Mouse (Mus musculus) urinary bladder, adult 18-20 months (tissue): ENCODE data around the gene Dtx3.
A peak's percentile ranks its signal among the peaks of the same experiment; 100 is the strongest.
"Not testable (repeated sequence)": the region's sequence is repeated elsewhere in the genome, so short reads cannot be mapped to it uniquely, and the experiment has no call there.

Experiments used
- DNase-seq, 2 experiments: peaks; one replicate each; pipeline ENCODE4 v3.0.0; 2022; ENCODE audit warnings: low spot score in 2 of 2, mixed read lengths in 2 of 2

Dtx3 gene

GRCm38 (mm10) chr10:127205373-127205772, 9.8 kb upstream of the Dtx3 start:
- DNase-seq: no peak

GRCm38 (mm10) chr10:127204589-127204988, 9.1 kb upstream of the Dtx3 start:
- DNase-seq: no peak

- no peak for DNase-seq
These were observed 7.6 kb upstream of the Dtx3 start for GRCm38 (mm10) chr10:127203106-127203505.

DNA sequence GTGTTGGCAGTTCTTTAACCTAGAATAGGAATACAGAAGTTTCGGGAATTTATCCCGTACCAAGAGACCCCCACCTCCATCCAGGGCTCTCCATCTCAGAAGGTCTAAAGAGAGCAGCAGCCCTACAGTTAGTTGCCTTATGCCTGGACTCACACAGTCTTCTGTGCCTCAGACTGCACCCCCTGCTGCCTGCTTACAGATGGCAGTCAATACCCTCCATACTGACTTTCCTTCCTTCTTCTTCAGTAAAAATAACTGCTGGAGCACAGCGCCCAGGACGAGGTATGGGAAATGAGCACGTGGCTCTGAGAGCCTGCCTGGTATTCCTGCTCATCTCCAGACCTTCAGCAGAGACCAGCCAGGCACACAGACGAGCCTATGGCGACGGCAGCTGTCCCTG, 4.8 kb upstream of the Dtx3 start:
- no peak for DNase-seq

DNA sequence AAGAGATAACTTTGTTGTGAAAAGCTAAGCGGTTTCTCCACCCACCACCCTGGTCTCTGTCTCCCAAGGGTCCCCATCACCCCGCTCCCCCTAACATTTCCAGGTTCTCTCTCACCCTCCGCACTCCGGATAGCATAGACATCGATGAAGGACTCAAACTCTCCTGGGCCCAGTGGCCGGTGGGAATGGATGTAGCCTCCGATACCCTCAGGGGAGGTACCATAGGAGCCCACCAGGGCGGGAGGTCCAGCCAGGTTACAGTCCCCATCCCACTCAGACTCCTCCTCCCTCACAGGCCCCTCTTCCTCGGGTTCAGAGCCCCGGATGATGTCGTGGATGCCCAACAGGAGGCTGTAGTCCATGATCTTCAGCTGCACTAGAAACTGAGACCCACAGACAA, 3.9 kb upstream of the Dtx3 start:
- DNase-seq: no peak

GRCm38 (mm10) chr10:127199068-127199467, 3.5 kb upstream of the Dtx3 start:
- DNase-seq: no peak

DNA sequence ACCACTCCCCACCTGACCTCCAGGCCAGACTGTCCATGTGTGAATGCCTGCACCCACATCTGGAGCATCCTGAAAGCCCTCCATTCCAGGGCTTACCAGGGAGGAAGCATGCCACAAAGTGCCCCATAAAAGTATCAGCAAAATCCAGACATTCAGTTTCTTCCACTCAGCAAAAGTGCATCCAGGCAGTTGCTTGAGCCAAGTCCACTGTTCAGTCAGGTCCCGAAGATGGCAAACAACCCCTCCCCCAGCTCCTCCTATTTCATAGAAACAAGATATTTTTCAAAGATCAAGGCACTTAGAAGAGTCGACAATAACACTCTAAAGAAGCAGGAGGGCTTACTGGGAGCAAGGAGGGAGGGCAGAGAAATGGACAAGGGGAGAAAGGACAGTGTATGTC, 3.0 kb upstream of the Dtx3 start:
- no peak for DNase-seq

DNA sequence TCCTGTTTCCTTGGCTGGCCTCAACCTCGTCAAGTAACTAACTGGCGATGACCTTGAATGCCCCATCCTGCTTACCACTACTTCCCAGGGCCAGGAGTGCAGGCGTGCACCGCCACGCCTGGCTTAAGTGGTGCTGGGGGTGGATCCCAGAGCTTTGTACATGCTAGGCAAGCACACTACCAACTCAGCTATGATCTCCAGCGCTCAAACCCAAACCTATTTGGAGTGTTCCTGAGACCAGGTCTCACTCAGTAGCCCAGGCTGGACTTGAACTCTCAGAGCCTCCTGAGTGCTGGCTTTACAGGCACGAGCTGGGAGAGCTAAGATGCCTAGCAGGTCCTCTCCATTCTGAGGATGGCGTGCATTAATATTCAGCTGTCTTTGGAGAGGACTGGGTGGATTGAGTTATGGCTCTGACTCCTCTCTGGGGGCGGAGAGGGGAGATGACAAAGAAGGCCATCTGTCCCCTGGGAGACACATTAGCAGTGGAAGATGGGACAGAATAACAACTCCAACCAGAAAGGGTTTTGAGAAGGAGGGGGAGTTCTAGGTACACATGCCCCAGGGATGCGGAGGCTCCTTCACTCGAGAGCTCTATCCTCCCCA, 2.1 kb upstream of the Dtx3 start:
- DNase-seq: no peak

DNA sequence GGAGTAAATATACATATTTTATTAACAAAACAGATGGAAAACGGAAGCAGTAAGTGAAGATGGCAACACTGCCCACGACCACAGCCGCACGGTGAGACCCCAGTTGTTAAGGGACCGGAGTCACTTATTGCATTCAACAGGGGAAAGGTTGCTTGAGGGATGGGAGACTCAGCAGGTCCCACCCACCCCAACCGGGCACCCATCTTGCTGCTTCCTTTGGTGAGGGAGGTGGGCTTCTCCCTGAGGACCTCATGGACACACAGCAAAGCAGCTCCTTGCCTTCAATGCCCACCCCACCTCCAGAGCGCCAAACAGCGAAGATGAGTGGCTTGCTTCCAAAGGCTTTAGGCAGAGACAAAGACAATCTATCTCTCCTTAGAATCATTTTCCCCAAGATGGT, 1.6 kb upstream of the Dtx3 start:
- no peak for DNase-seq

DNA sequence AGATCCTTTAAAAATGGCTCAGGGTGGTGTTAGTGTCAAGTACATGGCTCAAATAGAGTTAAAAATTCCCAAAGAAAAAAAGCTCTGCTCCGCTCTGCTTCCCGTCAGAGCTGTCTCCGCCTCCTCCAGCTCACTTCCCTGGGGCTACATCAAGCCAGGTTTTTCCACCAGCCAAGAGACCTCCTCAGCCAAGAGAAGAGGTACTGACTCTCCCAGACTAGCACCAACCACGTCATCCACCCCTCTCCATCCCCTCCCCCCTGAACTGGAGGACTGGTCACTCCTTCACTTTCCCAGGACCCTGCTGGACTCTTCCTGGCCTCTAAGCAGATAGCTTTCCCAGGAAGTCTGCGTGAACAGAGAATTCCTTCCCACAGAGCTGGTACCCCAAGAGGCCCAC, 864 bp upstream of the Dtx3 start:
- peak in 1 of 2 experiments; percentile 63 for DNase-seq

GRCm38 (mm10) chr10:127194428-127195327, 850 bp downstream of the Dtx3 start:
- DNase-seq: peak; percentile 54 to 62

- no peak for DNase-seq
These were observed 2.5 kb downstream of the Dtx3 start for GRCm38 (mm10) chr10:127193011-127193410.

DNA sequence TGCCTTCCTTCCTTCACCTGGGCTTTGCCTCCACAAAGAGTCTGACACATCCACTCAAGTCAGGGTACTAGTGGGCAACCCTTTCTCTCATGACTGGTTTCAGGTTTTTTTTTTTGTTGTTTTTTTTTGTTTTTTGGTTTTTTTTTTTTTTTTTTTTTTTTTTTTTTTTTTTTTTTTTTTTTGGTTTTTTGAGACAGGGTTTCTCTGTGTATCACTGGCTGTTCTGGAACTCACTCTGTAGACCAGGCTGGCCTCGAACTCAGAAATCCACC, 3.5 kb downstream of the Dtx3 start:
- DNase-seq: not testable (repeated sequence)

- DNase-seq: no peak
These were observed 4.1 kb downstream of the Dtx3 start for GRCm38 (mm10) chr10:127191191-127192056.

- no peak for DNase-seq
These were observed 4.9 kb downstream of the Dtx3 start for GRCm38 (mm10) chr10:127190398-127191190.

- peak; percentile 23 to 50 for DNase-seq
These were observed 5.7 kb downstream of the Dtx3 start, which contains the start of gene Arhgef25 for GRCm38 (mm10) chr10:127189651-127190381. Gene Arhgef25, minus strand, starts transcription at chr10:127190083.

DNA sequence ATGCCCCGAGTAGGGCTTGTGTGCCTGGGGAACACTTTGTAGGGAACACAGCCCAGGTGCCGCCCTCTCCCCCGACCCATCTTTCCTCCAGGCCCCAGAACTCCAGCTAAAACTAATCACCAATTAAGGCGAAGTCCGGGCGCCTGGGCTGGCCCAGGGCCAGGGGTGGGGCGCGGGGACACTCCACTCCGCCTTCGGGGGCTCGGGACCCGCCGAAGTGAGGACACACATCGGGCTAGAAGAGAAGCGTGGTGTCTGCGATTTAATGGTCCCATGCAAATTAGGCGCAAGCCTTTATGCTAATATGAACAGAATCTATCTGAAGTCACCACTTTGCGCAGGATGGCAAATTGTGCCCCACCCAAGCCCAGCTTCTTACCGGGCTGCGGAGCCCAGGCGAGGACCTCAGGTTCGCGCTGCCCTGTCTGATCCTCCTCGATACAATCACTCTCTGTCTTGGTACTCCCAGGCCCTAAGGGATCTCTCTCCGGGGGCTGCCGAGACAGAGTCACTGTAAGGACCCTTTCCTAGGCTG, 6.3 kb downstream of the Dtx3 start:
- DNase-seq: peak; percentile 40 to 43

DNA sequence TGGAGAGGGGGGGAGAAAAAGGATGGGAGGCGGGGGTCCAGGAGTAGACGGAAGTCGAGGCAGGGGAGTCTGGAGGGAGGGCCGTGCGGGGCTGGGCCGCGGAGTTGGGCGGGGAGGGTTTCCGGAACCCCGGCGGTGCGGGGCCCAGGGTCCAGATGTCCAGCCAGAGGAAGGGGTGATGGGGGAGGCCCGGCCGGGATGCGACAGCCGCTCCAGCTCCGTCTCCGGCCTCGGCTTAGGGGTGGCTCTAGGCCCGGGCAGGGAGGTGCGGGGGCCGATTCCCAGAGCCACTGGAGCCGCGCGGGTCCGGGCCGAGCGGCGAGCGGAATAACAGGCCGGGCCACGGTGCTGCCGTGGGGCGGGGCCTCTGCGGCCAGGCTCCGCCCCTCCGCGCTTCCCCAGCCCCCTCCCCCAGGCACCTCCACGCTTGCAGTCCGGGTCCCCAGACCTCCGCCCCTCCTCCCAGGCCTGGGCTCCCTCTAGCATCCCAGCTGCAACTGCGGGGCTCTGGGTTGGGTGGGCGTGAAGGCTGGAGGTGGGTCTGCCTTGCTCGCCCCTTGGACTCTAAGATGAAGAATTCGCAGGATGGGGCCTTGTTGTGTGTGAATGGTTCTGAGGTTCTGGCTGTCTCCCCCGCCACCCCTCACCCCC, 6.9 kb downstream of the Dtx3 start:
- DNase-seq: peak; percentile 34 to 39

- no peak for DNase-seq
These were observed 7.5 kb downstream of the Dtx3 start for GRCm38 (mm10) chr10:127188079-127188453.
